Mouse (Mus musculus) embryonic facial prominence, embryonic 14.5 days (tissue): ENCODE data around the gene Sertad1. TPM values are rescaled to one million over a fixed set of nuclear protein-coding genes. Genes with fewer than 3 reads are reported as not detected.

Experiments used
- ATAC-seq: fragments of 200-750 bp; cut with Nextera tagmentation; 2 replicates; pipeline ENCODE4 v1.8.0; 2017; ENCODE audit warnings: low read depth, moderate number of reproducible peaks, moderate TSS enrichment
- DNase-seq: peaks from one replicate; pipeline ENCODE4 v3.0.0-alpha.2; 2015; ENCODE audit warnings: low spot score
- H3K27ac ChIP-seq: fragments of 300-500 bp; sonication (generic); replicated peaks from 2 replicates; pipeline ENCODE4 v1.5.1; 2014; ENCODE audit warnings: low read depth, mild to moderate bottlenecking, low read length, moderate library complexity
- H3K27me3 ChIP-seq: fragments of 300-500 bp; sonication (generic); replicated peaks from 2 replicates; pipeline ENCODE4 v1.6.1; 2014; ENCODE audit warnings: low read length; ENCODE audit not compliant: control insufficient read depth, insufficient read depth
- H3K36me3 ChIP-seq: fragments of 300-500 bp; sonication (generic); 2 replicates; pipeline ENCODE4 v1.6.1; 2014; ENCODE audit warnings: low read length, mixed read lengths; ENCODE audit not compliant: control insufficient read depth, insufficient read depth
- H3K4me1 ChIP-seq: fragments of 300-500 bp; sonication (generic); 2 replicates; pipeline ENCODE4 v1.6.1; 2014; ENCODE audit warnings: antibody characterized with exemption, low read length; ENCODE audit not compliant: control insufficient read depth, insufficient read depth
- H3K4me2 ChIP-seq: fragments of 300-500 bp; sonication (generic); 2 replicates; pipeline ENCODE4 v1.6.1; 2014; ENCODE audit warnings: low read depth, mild to moderate bottlenecking, low read length, moderate library complexity, mixed read lengths
- H3K4me3 ChIP-seq: fragments of 300-500 bp; sonication (generic); 2 replicates; pipeline ENCODE4 v1.5.1; 2014; ENCODE audit warnings: low read depth, mild to moderate bottlenecking, low read length
- H3K9ac ChIP-seq: fragments of 300-500 bp; sonication (generic); 2 replicates; pipeline ENCODE4 v1.6.1; 2014; ENCODE audit warnings: low read depth, mild to moderate bottlenecking, low read length, moderate library complexity, mixed read lengths
- H3K9me3 ChIP-seq: fragments of 300-500 bp; sonication (generic); 2 replicates; pipeline ENCODE4 v1.6.1; 2016; ENCODE audit warnings: low read length; ENCODE audit not compliant: control insufficient read depth
- WGBS: fragments of 180-500 bp; shearing (Covaris S2); extraction: QIAGEN DNeasy Blood & Tissue Kit; methylation state at CpG from one replicate; pipeline ENCODE4 v1.1.7; 2014; 5-methylcytosine and 5-hydroxymethylcytosine counted together
- polyA plus RNA-seq: library from polyadenylated mRNA; unstranded; fragments of >200 nt; fragmentation: Nextera tagmentation; extraction: Ambion mirVana; gene quantifications from 2 replicates; pipeline ENCODE4 v1.2.1, GENCODE M21; 2014

Sertad1 gene
- polyA plus RNA-seq, 1 experiment from 2014 or later = 34.7 TPM

DNA sequence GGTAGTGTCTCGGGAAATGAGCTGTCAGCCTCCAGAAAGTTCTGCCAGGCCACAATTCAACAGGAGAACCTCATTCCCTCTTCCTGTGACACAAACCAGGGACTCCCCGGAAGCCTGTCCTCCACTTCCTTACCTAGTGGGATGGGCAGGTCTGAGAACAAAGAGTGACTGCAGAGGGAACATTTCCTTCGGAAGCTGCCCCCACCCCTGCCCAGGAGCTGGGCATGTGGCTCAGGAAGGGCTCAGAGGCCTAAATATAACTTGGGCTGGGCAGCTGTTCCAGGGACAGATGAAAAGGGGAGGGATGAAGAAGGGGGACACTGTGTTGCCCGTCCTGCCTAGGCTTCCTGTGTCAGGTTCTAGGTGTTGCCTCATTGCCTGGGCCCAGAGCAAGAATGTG is 14.9 kb downstream of the Sertad1 start:
- Histone ChIP-seq H3K27ac (no peak overlapping the region), H3K36me3 (no peaks in the 10 kb centered on the region), H3K27me3 (no peaks in the 10 kb centered on the region), H3K9me3 (no peaks in the 10 kb centered on the region), H3K4me2 (no peak overlapping the region), H3K4me3 (no peak overlapping the region), H3K9ac (no peak overlapping the region), H3K4me1 (peaks cover 5% of the 10 kb centered on the region)
- ATAC-seq = 0 out of 2 replicates have a peak, but pooled peaks have one; percentile 30
- peak; percentile 24 for DNase-seq
- 58% methylated on average over 4 of the region's 4 CpGs for whole genome bisulfite sequencing

- ATAC-seq = no peak
- no peaks in the 10 kb centered on the region for H3K27me3 ChIP-seq
- H3K4me1 ChIP-seq = peaks cover 15% of the 10 kb centered on the region
- peak overlapping the region; percentile 67 for H3K4me2 ChIP-seq
- peak overlapping the region; percentile 58 for H3K4me3 ChIP-seq
- H3K36me3 ChIP-seq = no peaks in the 10 kb centered on the region
- peak overlapping the region; percentile 99 for H3K27ac ChIP-seq
- WGBS = 33% methylated on average over 9 of the region's 9 CpGs
- H3K9me3 ChIP-seq = no peaks in the 10 kb centered on the region
- H3K9ac ChIP-seq = no peak overlapping the region
- DNase-seq = peak; percentile 63
Measured at GRCm38 (mm10) chr7:27506765-27507370, 20.2 kb downstream of the Sertad1 start.

DNA sequence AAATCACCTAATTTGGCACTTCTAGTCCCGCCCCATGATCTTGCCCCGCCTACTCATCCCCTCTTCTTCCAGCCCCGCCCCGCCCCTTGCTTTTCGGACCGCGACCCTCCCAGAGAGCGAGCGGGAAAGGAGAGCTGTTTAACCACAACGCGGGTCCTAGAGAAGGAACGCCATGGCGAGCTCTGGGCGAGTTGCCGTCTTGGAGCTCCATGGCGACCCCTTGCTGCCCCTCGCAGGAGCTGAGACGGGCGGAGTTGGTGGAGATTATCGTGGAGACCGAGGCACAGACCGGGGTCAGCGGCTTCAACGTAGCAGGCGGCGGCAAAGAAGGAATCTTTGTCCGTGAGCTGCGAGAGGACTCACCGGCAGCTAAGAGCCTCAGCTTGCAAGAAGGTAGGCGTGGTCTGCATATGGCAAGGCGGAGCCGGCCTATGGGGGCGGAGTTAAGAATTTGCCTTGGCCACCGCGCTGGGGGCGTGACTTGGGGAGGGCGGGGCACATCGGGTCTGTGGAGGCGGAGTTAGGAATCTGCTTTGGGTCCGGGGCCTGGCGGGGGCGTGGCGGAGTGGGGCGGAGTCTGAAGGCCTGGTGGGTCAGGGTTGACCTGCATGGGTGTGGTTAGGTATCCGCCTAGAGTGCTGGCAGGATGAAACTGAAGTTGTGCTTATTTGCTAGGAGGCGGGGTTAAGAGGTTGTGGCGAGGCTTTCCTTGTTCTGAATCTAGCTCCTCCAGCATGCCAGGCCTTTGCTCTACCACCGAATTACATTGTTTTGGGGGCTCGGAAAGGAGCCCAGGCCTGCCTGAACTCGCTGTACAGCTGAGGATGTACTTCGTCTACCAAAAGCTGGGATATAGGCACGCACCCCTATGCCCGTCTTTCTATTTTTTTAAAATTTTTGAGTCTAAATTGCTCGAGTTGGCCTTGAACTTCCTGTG is 21.3 kb downstream of the Sertad1 start:
- H3K4me1 ChIP-seq = peaks cover 15% of the 10 kb centered on the region
- no peaks in the 10 kb centered on the region for H3K9me3 ChIP-seq
- peak overlapping the region; percentile 99 for H3K27ac ChIP-seq
- under 1% methylated on average over 49 of the region's 54 CpGs for WGBS
- H3K4me2 ChIP-seq = peak overlapping the region; percentile 67
- H3K27me3 ChIP-seq = no peaks in the 10 kb centered on the region
- peak overlapping the region; percentile 58 for H3K4me3 ChIP-seq
- DNase-seq (peak; percentile 98), ATAC-seq (peak; percentile 91)
- H3K9ac ChIP-seq = peak overlapping the region; percentile 70
- H3K36me3 ChIP-seq = no peaks in the 10 kb centered on the region

GRCm38 (mm10) chr7:27508648-27509005 is 21.9 kb downstream of the Sertad1 start:
- H3K27me3 ChIP-seq = no peaks in the 10 kb centered on the region
- H3K4me3 ChIP-seq = peak overlapping the region; percentile 58
- no peak overlapping the region for H3K9ac ChIP-seq
- H3K27ac ChIP-seq = peak overlapping the region; percentile 99
- peak overlapping the region; percentile 67 for H3K4me2 ChIP-seq
- ATAC-seq = peak; percentile 49; the same call in 1 of the 2 replicates
- peak; percentile 79 for DNase-seq
- peaks cover 15% of the 10 kb centered on the region for H3K4me1 ChIP-seq
- H3K9me3 ChIP-seq = no peaks in the 10 kb centered on the region
- WGBS = 22% methylated on average over 6 of the region's 6 CpGs
- no peaks in the 10 kb centered on the region for H3K36me3 ChIP-seq

- Histone ChIP-seq H3K4me1 (peaks cover 15% of the 10 kb centered on the region), H3K36me3 (no peaks in the 10 kb centered on the region; the same call in 1 of the 2 replicates), H3K4me3 (no peak overlapping the region), H3K27me3 (no peaks in the 10 kb centered on the region), H3K27ac (no peak overlapping the region), H3K9ac (no peak overlapping the region), H3K4me2 (no peak overlapping the region), H3K9me3 (no peaks in the 10 kb centered on the region)
- 89% methylated on average over 2 of the region's 2 CpGs for WGBS
- DNase-seq (no peak), ATAC-seq (no peak)
Measured at GRCm38 (mm10) chr7:27510809-27511208, 24.1 kb downstream of the Sertad1 start.

DNA sequence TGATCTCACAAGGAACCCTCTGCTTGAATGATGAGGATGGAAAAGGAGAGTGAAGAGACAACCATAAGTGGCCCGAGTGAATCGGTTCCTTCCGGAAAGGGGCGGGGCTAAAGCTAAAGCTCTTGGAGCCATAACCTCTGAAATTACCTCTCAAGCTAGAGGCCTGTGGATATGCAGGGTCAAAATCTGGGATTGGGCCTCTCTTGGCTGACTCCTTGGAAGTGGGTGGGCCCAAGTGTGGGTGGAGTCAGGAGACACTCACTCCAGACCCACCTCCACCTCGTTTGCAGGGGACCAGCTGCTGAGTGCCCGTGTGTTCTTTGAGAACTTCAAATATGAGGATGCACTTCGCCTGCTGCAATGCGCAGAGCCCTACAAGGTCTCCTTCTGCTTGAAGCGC is 28.3 kb downstream of the Sertad1 start:
- no peaks in the 10 kb centered on the region for H3K4me1 ChIP-seq
- 72% methylated on average over 9 of the region's 9 CpGs for WGBS

DNA sequence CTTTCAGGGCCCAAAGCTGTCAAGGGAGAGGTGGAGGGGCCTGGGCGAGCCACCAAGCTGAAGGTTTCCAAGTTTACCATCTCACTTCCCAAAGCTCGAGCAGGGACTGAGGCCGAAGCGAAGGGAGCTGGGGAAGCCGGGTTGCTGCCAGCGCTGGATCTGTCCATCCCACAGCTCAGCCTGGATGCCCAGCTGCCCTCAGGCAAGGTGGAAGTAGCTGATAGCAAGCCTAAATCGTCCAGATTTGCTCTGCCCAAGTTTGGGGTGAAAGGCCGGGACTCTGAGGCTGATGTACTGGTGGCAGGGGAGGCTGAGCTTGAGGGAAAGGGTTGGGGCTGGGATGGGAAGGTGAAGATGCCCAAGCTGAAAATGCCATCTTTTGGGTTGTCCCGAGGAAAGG is 31.6 kb downstream of the Sertad1 start:
- 84% methylated on average over 9 of the region's 9 CpGs for WGBS
- no peaks in the 10 kb centered on the region for H3K27me3 ChIP-seq
- no peak overlapping the region for H3K4me2 ChIP-seq
- no peaks in the 10 kb centered on the region for H3K4me1 ChIP-seq
- H3K9ac ChIP-seq = no peak overlapping the region
- DNase-seq = no peak
- no peak overlapping the region for H3K4me3 ChIP-seq
- ATAC-seq = no peak
- H3K9me3 ChIP-seq = 0 out of 2 replicates have a peak, but pooled peaks cover 4% of the 10 kb centered on the region
- no peak overlapping the region for H3K27ac ChIP-seq
- H3K36me3 ChIP-seq = peaks cover 6% of the 10 kb centered on the region

More for the DNA sequence above, 28.3 kb downstream of the Sertad1 start:
- DNase-seq (no peak), ATAC-seq (no peak)
- no peak overlapping the region for H3K4me2 ChIP-seq
- H3K27ac ChIP-seq = no peak overlapping the region
- H3K36me3 ChIP-seq = peaks cover 6% of the 10 kb centered on the region
- H3K27me3 ChIP-seq = no peaks in the 10 kb centered on the region
- H3K4me3 ChIP-seq = no peak overlapping the region
- 0 out of 2 replicates have a peak, but pooled peaks cover 4% of the 10 kb centered on the region for H3K9me3 ChIP-seq
- no peak overlapping the region for H3K9ac ChIP-seq

- H3K4me3 ChIP-seq = no peak overlapping the region
- H3K4me1 ChIP-seq = no peaks in the 10 kb centered on the region
- DNase-seq = no peak
- H3K36me3 ChIP-seq = peaks cover 6% of the 10 kb centered on the region
- H3K27ac ChIP-seq = no peak overlapping the region
- no peaks in the 10 kb centered on the region for H3K27me3 ChIP-seq
- no peak overlapping the region for H3K4me2 ChIP-seq
- ATAC-seq = no peak
- 0 out of 2 replicates have a peak, but pooled peaks cover 4% of the 10 kb centered on the region for H3K9me3 ChIP-seq
- H3K9ac ChIP-seq = no peak overlapping the region
Measured at GRCm38 (mm10) chr7:27520104-27520503, 33.4 kb downstream of the Sertad1 start.
